Mouse (Mus musculus) neutrophil, adult 5-6 weeks (primary cell): Measurements from ENCODE around the gene Vmn2r86. TPM values are rescaled to one million over a fixed set of nuclear protein-coding genes. Genes with fewer than 3 reads are reported as not detected.
"Not testable (repeated sequence)": the region's sequence is repeated elsewhere in the genome, so short reads cannot be mapped to it uniquely, and the experiment has no call there.

Experiments
- ATAC-seq: fragments of 151-379, 151-347 bp; 2 replicates; pipeline ENCODE4 v1.8.0; 2017; ENCODE audit warnings: mild to moderate bottlenecking, moderate TSS enrichment; ENCODE audit not compliant: insufficient number of reproducible peaks, poor library complexity, low FRiP score, severe bottlenecking; ENCODE audit errors: extremely low read depth
- total RNA-seq: library from RNA; stranded (forward); fragments of 200-1000 nt; gene quantifications from 2 replicates; pipeline ENCODE4 v1.2.3, GENCODE M21; 2017

Gene Vmn2r86
- not detected in 2 replicates for total RNA-seq

GRCm38 (mm10) chr10:130455950-130456349, at the start of gene Vmn2r86:
Gene Vmn2r86 (minus strand): TSS chr10:130456050.
- ATAC-seq, result not testable (repeated sequence)

GRCm38 (mm10) chr10:130497296-130497695, 41.4 kb upstream of the Vmn2r86 start, which contains the start of gene Vmn2r87:
Gene Vmn2r87 (minus strand): TSS chr10:130497396.
- ATAC-seq, result no peak

- no peak for ATAC-seq
Observed at GRCm38 (mm10) chr10:130470311-130470760, 14.5 kb upstream of the Vmn2r86 start.

DNA sequence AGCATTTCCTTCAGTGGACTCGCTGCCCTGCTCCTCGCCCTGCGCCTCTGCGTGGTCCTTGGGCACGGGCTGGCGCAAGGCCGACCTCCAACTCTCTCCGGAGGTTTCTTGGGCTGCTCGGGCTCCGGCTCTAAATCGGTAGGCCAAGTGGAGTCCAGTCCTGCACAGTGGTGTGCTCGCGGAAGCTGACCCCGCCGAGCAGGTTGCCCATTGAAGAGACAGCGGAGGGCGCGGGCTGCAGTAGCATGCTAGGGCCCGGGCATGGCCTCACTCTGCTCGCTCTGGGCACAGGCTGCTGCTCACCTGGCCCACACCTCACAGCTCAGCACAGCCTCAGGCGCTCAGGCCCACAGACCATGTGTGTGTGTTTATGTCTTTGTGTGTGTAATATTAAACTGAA, 11.1 kb downstream of the Vmn2r86 start:
- ATAC-seq, result no peak

GRCm38 (mm10) chr10:130434185-130434898, 21.5 kb downstream of the Vmn2r86 start:
- ATAC-seq, result not testable (repeated sequence)

GRCm38 (mm10) chr10:130429603-130430002, 26.2 kb downstream of the Vmn2r86 start, which contains the start of gene Vmn2r85:
Gene Vmn2r85 (minus strand): TSS chr10:130429703.
- ATAC-seq, result not testable (repeated sequence)

- not testable (repeated sequence) for ATAC-seq
Observed at GRCm38 (mm10) chr10:130422368-130422767, 33.5 kb downstream of the Vmn2r86 start.

- ATAC-seq, result no peak
Observed at GRCm38 (mm10) chr10:130420401-130420800, 35.4 kb downstream of the Vmn2r86 start.

DNA sequence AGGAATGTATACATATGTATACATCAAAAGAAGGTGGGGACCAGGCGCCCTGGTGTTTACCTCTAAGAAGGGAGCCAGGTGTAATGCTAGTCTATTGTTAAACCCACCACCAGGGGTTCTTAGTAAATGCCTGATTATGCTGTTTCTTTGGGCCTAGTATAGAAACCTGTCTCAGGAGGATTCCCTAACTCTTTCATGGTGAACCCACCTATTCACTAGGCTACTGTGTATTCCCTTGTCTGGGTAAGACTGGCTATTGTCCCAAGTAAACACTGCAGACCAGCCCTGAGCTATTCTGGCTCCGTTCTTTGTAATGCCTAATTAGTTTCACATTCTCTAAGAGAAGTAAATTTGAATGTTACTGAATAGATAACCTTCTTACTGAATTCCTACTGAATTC, 35.9 kb downstream of the Vmn2r86 start:
- not testable (repeated sequence) for ATAC-seq

- not testable (repeated sequence) for ATAC-seq
Observed at GRCm38 (mm10) chr10:130416352-130416751, 39.5 kb downstream of the Vmn2r86 start.

DNA sequence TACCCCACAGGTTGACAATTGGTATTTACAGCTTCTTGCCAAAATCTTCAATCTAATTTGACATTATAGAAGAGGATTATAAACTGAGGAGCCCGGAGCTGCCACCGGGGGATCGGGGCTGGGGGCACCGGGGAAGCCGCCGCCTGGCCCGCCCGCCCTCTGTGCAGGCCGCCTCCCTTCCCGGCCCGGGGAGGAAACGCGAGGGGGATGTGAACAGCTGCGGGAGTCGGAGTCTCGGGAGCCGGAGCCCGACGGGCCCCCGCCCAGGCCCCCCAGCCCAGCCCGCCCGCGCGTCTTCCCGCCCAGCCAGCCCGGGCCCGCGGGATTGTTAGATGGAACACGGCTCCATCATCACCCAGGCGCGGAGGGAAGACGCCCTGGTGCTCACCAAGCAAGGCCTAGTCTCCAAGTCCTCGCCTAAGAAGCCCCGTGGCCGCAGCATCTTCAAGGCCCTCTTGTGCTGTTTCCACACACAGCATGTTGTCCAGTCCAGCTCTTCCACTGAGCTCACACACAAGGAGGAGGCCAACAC, 43.6 kb downstream of the Vmn2r86 start:
- ATAC-seq, result 0 out of 2 replicates have a peak, but pooled peaks have one; percentile 26

DNA sequence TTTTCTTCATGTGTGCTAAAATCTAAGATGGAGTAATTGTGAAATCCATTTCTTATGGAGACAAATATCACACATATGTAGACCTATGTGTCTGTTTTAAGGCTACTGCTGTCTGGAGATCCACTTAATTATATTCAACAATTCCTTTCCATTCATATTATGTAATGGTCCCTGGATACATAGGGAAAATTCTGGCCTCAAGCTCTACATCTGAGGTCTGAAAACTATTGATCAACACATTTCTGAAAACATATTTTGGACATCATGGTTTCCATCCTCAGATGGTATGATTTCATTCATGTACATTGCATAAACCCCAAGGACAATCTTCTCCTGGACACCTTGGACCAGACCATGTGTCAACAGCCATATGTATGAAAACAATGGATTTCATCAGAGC, 61.6 kb downstream of the Vmn2r86 start, which contains the start of gene Vmn2r84:
Gene Vmn2r84 (minus strand): TSS at position 101 of the 400 bp plus-strand sequence.
- ATAC-seq, result no peak

Other genes with a start within 250 kb of the Vmn2r86 start
- 0.12 TPM in 1 of 2 replicates, not detected in the other for gene Olfr827, start 241.6 kb downstream of the Vmn2r86 start, total RNA-seq
- 0.61 and 1.0 TPM in 2 replicates for gene Neurod4, start 175.8 kb downstream of the Vmn2r86 start, total RNA-seq
- gene Tespa1, start 133.2 kb downstream of the Vmn2r86 start, total RNA-seq, result 70.0 and 70.5 TPM in 2 replicates
- 0.12 TPM in 2 replicates for gene Vmn2r84, start 61.7 kb downstream of the Vmn2r86 start, total RNA-seq
- not detected in 2 replicates for gene Vmn2r85, start 26.3 kb downstream of the Vmn2r86 start, total RNA-seq
- not detected in 2 replicates for gene Vmn2r87, start 41.3 kb upstream of the Vmn2r86 start, total RNA-seq